Mouse (Mus musculus) hindbrain, embryonic 14.5 days (tissue): ENCODE results near the gene Socs3. TPM values are rescaled to one million over a fixed set of nuclear protein-coding genes. Genes with fewer than 3 reads are reported as not detected.

Source experiments
- ATAC-seq: fragments of 200-750 bp; cut with Nextera tagmentation; 2 replicates; pipeline ENCODE4 v1.8.0; 2017; ENCODE audit warnings: moderate number of reproducible peaks, mild to moderate bottlenecking, moderate TSS enrichment, moderate library complexity; ENCODE audit not compliant: low FRiP score
- DNase-seq: peaks from one replicate; pipeline ENCODE4 v3.0.0-alpha.2; 2015; ENCODE audit warnings: low spot score
- H3K27ac ChIP-seq: fragments of 300-500 bp; sonication (generic); 2 replicates; pipeline ENCODE4 v1.5.1; 2014; ENCODE audit warnings: mild to moderate bottlenecking, moderate library complexity
- H3K27me3 ChIP-seq: fragments of 300-500 bp; sonication (generic); 2 replicates; pipeline ENCODE4 v1.6.1; 2014; ENCODE audit warnings: mild to moderate bottlenecking, low read length, mixed read lengths; ENCODE audit not compliant: control insufficient read depth, insufficient read depth
- H3K36me3 ChIP-seq: fragments of 300-500 bp; sonication (generic); replicated peaks from 2 replicates; pipeline ENCODE4 v1.6.1; 2014; ENCODE audit not compliant: control insufficient read depth, insufficient read depth
- H3K4me1 ChIP-seq: fragments of 300-500 bp; sonication (generic); replicated peaks from 2 replicates; pipeline ENCODE4 v1.6.1; 2014; ENCODE audit warnings: antibody characterized with exemption, low read length, mixed read lengths; ENCODE audit not compliant: control insufficient read depth, insufficient read depth
- H3K4me2 ChIP-seq: fragments of 300-500 bp; sonication (generic); replicated peaks from 2 replicates; pipeline ENCODE4 v1.6.1; 2014; ENCODE audit warnings: mild to moderate bottlenecking, moderate library complexity
- H3K4me3 ChIP-seq: fragments of 300-500 bp; sonication (generic); replicated peaks from 2 replicates; pipeline ENCODE4 v1.5.1; 2014; ENCODE audit warnings: mild to moderate bottlenecking, low read length
- H3K9ac ChIP-seq: fragments of 300-500 bp; sonication (generic); 2 replicates; pipeline ENCODE4 v1.6.1; 2014
- H3K9me3 ChIP-seq: fragments of 300-500 bp; sonication (generic); 2 replicates; pipeline ENCODE4 v1.6.1; 2016; ENCODE audit warnings: low read length; ENCODE audit not compliant: control insufficient read depth
- WGBS: fragments of 180-500 bp; shearing (Covaris S2); extraction: QIAGEN DNeasy Blood & Tissue Kit; methylation state at CpG from one replicate; pipeline ENCODE4 v1.1.7; 2014; 5-methylcytosine and 5-hydroxymethylcytosine counted together
- polyA plus RNA-seq: library from polyadenylated mRNA; unstranded; fragments of >200 nt; fragmentation: Nextera tagmentation; extraction: Ambion mirVana; gene quantifications from 2 replicates; pipeline ENCODE4 v1.2.1, GENCODE M21; 2014

Gene Socs3
- polyA plus RNA-seq, 1 experiment from 2014 or later, result 2.9 TPM

GRCm38 (mm10) chr11:117968016-117968671 lies 1.7 kb downstream of the Socs3 start:
- Histone ChIP-seq H3K4me1 (peaks cover 45% of the 10 kb centered on the region), H3K36me3 (no peaks in the 10 kb centered on the region)
- WGBS, result under 1% methylated on average over 64 of the region's 64 CpGs

GRCm38 (mm10) chr11:117967249-117968015 lies 2.4 kb downstream of the Socs3 start:
- ATAC-seq (no peak), DNase-seq (no peak)
- H3K4me3 ChIP-seq, result peak overlapping the region; percentile 49
- H3K4me2 ChIP-seq, result peak overlapping the region; percentile 80
- H3K9me3 ChIP-seq, result no peaks in the 10 kb centered on the region
- 4% methylated on average over 34 of the region's 34 CpGs for WGBS
- H3K36me3 ChIP-seq, result no peaks in the 10 kb centered on the region
- H3K27me3 ChIP-seq, result peaks cover 28% of the 10 kb centered on the region
- no peak overlapping the region for H3K27ac ChIP-seq
- peaks cover 52% of the 10 kb centered on the region for H3K4me1 ChIP-seq
- H3K9ac ChIP-seq, result peak overlapping the region; percentile 68

More at GRCm38 (mm10) chr11:117968016-117968671, 1.7 kb downstream of the Socs3 start:
- DNase-seq, result no peak
- Histone ChIP-seq H3K9me3 (no peaks in the 10 kb centered on the region), H3K27ac (peak overlapping the region; percentile 76; the same call in 1 of the 2 replicates), H3K27me3 (peaks cover 28% of the 10 kb centered on the region), H3K9ac (peak overlapping the region; percentile 68), H3K4me2 (peak overlapping the region; percentile 80), H3K4me3 (peak overlapping the region; percentile 49)
- no peak for ATAC-seq

GRCm38 (mm10) chr11:117966506-117967100 lies 3.2 kb downstream of the Socs3 start:
- 27% methylated on average over 7 of the region's 7 CpGs for WGBS
- DNase-seq (no peak), ATAC-seq (no peak)
- Histone ChIP-seq H3K27me3 (peaks cover 28% of the 10 kb centered on the region), H3K36me3 (no peaks in the 10 kb centered on the region), H3K9me3 (no peaks in the 10 kb centered on the region), H3K9ac (no peak overlapping the region), H3K4me3 (no peak overlapping the region; the same call in 1 of the 2 replicates), H3K27ac (no peak overlapping the region), H3K4me1 (peaks cover 54% of the 10 kb centered on the region), H3K4me2 (peak overlapping the region; percentile 80)

GRCm38 (mm10) chr11:117965561-117965981 lies 4.3 kb downstream of the Socs3 start:
- Histone ChIP-seq H3K4me3 (no peak overlapping the region; the same call in 1 of the 2 replicates), H3K27me3 (peaks cover 28% of the 10 kb centered on the region), H3K4me2 (peak overlapping the region; percentile 8; the same call in 1 of the 2 replicates), H3K9ac (no peak overlapping the region), H3K36me3 (no peaks in the 10 kb centered on the region), H3K27ac (no peak overlapping the region), H3K9me3 (no peaks in the 10 kb centered on the region), H3K4me1 (peaks cover 54% of the 10 kb centered on the region)
- 12% methylated on average over 9 of the region's 9 CpGs for WGBS
- no peak for DNase-seq
- no peak for ATAC-seq

GRCm38 (mm10) chr11:117965052-117965451 lies 4.8 kb downstream of the Socs3 start:
- no peaks in the 10 kb centered on the region for H3K36me3 ChIP-seq
- H3K4me3 ChIP-seq, result no peak overlapping the region
- WGBS, result 25% methylated on average over 7 of the region's 7 CpGs
- no peaks in the 10 kb centered on the region for H3K9me3 ChIP-seq
- no peak overlapping the region for H3K27ac ChIP-seq
- peaks cover 53% of the 10 kb centered on the region for H3K4me1 ChIP-seq
- H3K4me2 ChIP-seq, result peak overlapping the region; percentile 8; the same call in 1 of the 2 replicates
- ATAC-seq (no peak), DNase-seq (no peak)
- no peak overlapping the region for H3K9ac ChIP-seq
- H3K27me3 ChIP-seq, result peaks cover 28% of the 10 kb centered on the region

GRCm38 (mm10) chr11:117964294-117964693 lies 5.6 kb downstream of the Socs3 start:
- Histone ChIP-seq H3K9ac (no peak overlapping the region), H3K4me3 (0 out of 2 replicates have a peak overlapping the region, but pooled peaks have one; percentile 31), H3K4me2 (peak overlapping the region; percentile 82), H3K27me3 (peaks cover 28% of the 10 kb centered on the region), H3K36me3 (no peaks in the 10 kb centered on the region), H3K9me3 (no peaks in the 10 kb centered on the region), H3K4me1 (peaks cover 49% of the 10 kb centered on the region), H3K27ac (no peak overlapping the region)
- 26% methylated on average over 1 of the region's 1 CpGs for WGBS
- ATAC-seq, result no peak
- no peak for DNase-seq

- Histone ChIP-seq H3K36me3 (no peaks in the 10 kb centered on the region), H3K27ac (peak overlapping the region; percentile 72; the same call in 1 of the 2 replicates), H3K4me3 (peak overlapping the region; percentile 31), H3K4me2 (peak overlapping the region; percentile 82), H3K4me1 (peaks cover 49% of the 10 kb centered on the region), H3K9ac (peak overlapping the region; percentile 45; the same call in 1 of the 2 replicates), H3K9me3 (no peaks in the 10 kb centered on the region), H3K27me3 (peaks cover 28% of the 10 kb centered on the region)
- DNase-seq, result no peak
- no peak for ATAC-seq
- whole genome bisulfite sequencing, result 0% methylated on average over 9 of the region's 9 CpGs
Observed at GRCm38 (mm10) chr11:117963872-117964271, 6.0 kb downstream of the Socs3 start.

- Histone ChIP-seq H3K9me3 (no peaks in the 10 kb centered on the region), H3K4me2 (peak overlapping the region; percentile 82), H3K27me3 (peaks cover 28% of the 10 kb centered on the region), H3K27ac (peak overlapping the region; percentile 72), H3K36me3 (no peaks in the 10 kb centered on the region), H3K4me1 (peaks cover 47% of the 10 kb centered on the region), H3K9ac (peak overlapping the region; percentile 45; the same call in 1 of the 2 replicates), H3K4me3 (peak overlapping the region; percentile 31)
- ATAC-seq (peak; percentile 90), DNase-seq (peak; percentile 94)
- under 1% methylated on average over 39 of the region's 40 CpGs for WGBS
Observed at GRCm38 (mm10) chr11:117963091-117963793, 6.6 kb downstream of the Socs3 start.
